Mouse (Mus musculus): ENCODE measurements around the gene Tnfrsf12a. TPM values are rescaled to one million over a fixed set of nuclear protein-coding genes. Genes with fewer than 3 reads are reported as not detected.
A peak's percentile ranks its signal among the peaks of the same experiment; 100 is the strongest.

The Tnfrsf12a gene
- polyA plus RNA-seq, 1 experiment from 2014 or later: 8.6 TPM

- Histone ChIP-seq H3K27ac (no peak within 1 kb of the TSS), H3K4me1 (peaks cover 34% of the 10 kb centered on the region), H3K4me2 (replicated peaks) (peak within 1 kb of the TSS; percentile 29)
Observed at GRCm38 (mm10) chr17:23679127-23679835, 2.0 kb upstream of the Tnfrsf12a start, which contains the start of gene Cldn6. Gene Cldn6 (plus strand): TSS chr17:23679249.

GRCm38 (mm10) chr17:23676473-23677031 lies 716 bp downstream of the Tnfrsf12a start:
- WGBS: under 1% methylated on average over 37 of the region's 37 CpGs
- H3K4me3 ChIP-seq: peak overlapping the region; percentile 49
- H3K9me3 ChIP-seq: no peaks in the 10 kb centered on the region
- H3K36me3 ChIP-seq: no peaks in the 10 kb centered on the region
- H3K27ac ChIP-seq: no peak overlapping the region
- peak overlapping the region; percentile 38 for H3K9ac ChIP-seq
- peak overlapping the region; percentile 98 for H3K4me2 ChIP-seq (replicated peaks)
- H3K27me3 ChIP-seq: peaks cover 57% of the 10 kb centered on the region
- ATAC-seq (ENCODE audit: insufficient number of reproducible peaks, insufficient read depth, low FRiP score, low TSS enrichment): no peak
- H3K4me1 ChIP-seq: peaks cover 33% of the 10 kb centered on the region

More at GRCm38 (mm10) chr17:23679127-23679835, 2.0 kb upstream of the Tnfrsf12a start, which contains the start of gene Cldn6:
- H3K9ac ChIP-seq: no peak within 1 kb of the TSS; the same call in 1 of the 2 replicates
- no peaks in the 10 kb centered on the region for H3K36me3 ChIP-seq
- WGBS: 2% methylated on average over 38 of the region's 38 CpGs
- peak within 1 kb of the TSS; percentile 27 for H3K4me3 ChIP-seq
- peaks cover 84% of the 10 kb centered on the region for H3K27me3 ChIP-seq
- no peak for ATAC-seq (ENCODE audit: insufficient number of reproducible peaks, insufficient read depth, low FRiP score, low TSS enrichment)
- H3K9me3 ChIP-seq: no peaks in the 10 kb centered on the region

- Histone ChIP-seq H3K27ac (no peak overlapping the region), H3K4me3 (peak overlapping the region; percentile 49), H3K4me1 (peaks cover 33% of the 10 kb centered on the region), H3K9me3 (no peaks in the 10 kb centered on the region), H3K4me2 (replicated peaks) (peak overlapping the region; percentile 98), H3K9ac (peak overlapping the region; percentile 38; the same call in 1 of the 2 replicates), H3K27me3 (peaks cover 49% of the 10 kb centered on the region), H3K36me3 (0 out of 2 replicates have a peak, but pooled peaks cover under 1% of the 10 kb centered on the region)
- ATAC-seq (ENCODE audit: insufficient number of reproducible peaks, insufficient read depth, low FRiP score, low TSS enrichment): no peak
- 11% methylated on average over 15 of the region's 15 CpGs for WGBS
Observed at GRCm38 (mm10) chr17:23675564-23676281, 1.5 kb downstream of the Tnfrsf12a start.

GRCm38 (mm10) chr17:23675127-23675526 lies 2.1 kb downstream of the Tnfrsf12a start:
- no peak overlapping the region for H3K4me3 ChIP-seq
- H3K4me2 ChIP-seq (replicated peaks): peak overlapping the region; percentile 98
- H3K27me3 ChIP-seq: peaks cover 43% of the 10 kb centered on the region
- H3K27ac ChIP-seq: no peak overlapping the region
- no peak overlapping the region for H3K9ac ChIP-seq
- WGBS: 36% methylated on average over 5 of the region's 5 CpGs
- peaks cover 6% of the 10 kb centered on the region; the same call in 1 of the 2 replicates for H3K36me3 ChIP-seq
- ATAC-seq (ENCODE audit: insufficient number of reproducible peaks, insufficient read depth, low FRiP score, low TSS enrichment): no peak
- H3K4me1 ChIP-seq: peaks cover 33% of the 10 kb centered on the region
- H3K9me3 ChIP-seq: no peaks in the 10 kb centered on the region

GRCm38 (mm10) chr17:23674271-23674952 lies 2.9 kb downstream of the Tnfrsf12a start:
- H3K4me1 ChIP-seq: peaks cover 33% of the 10 kb centered on the region
- peak overlapping the region; percentile 55 for H3K9ac ChIP-seq
- peaks cover 36% of the 10 kb centered on the region for H3K27me3 ChIP-seq
- H3K36me3 ChIP-seq: peaks cover 12% of the 10 kb centered on the region; the same call in 1 of the 2 replicates
- no peak overlapping the region for H3K27ac ChIP-seq
- 35% methylated on average over 9 of the region's 9 CpGs for WGBS
- peak overlapping the region; percentile 98 for H3K4me2 ChIP-seq (replicated peaks)
- no peaks in the 10 kb centered on the region for H3K9me3 ChIP-seq
- H3K4me3 ChIP-seq: peak overlapping the region; percentile 61
- ATAC-seq (ENCODE audit: insufficient number of reproducible peaks, insufficient read depth, low FRiP score, low TSS enrichment): no peak

- WGBS: under 1% methylated on average over 45 of the region's 45 CpGs
- peaks cover 20% of the 10 kb centered on the region for H3K36me3 ChIP-seq
- peak; percentile 95 for ATAC-seq (ENCODE audit: insufficient number of reproducible peaks, insufficient read depth, low FRiP score, low TSS enrichment)
- H3K4me1 ChIP-seq: peaks cover 33% of the 10 kb centered on the region
- H3K9ac ChIP-seq: peak within 1 kb of the TSS; percentile 55
- H3K9me3 ChIP-seq: no peaks in the 10 kb centered on the region
- no peak within 1 kb of the TSS for H3K27ac ChIP-seq
- peaks cover 27% of the 10 kb centered on the region for H3K27me3 ChIP-seq
- H3K4me2 ChIP-seq (replicated peaks): peak within 1 kb of the TSS; percentile 98
- H3K4me3 ChIP-seq: peak within 1 kb of the TSS; percentile 61
Observed at GRCm38 (mm10) chr17:23673424-23674073, 3.7 kb downstream of the Tnfrsf12a start, which contains the start of the genes Hcfc1r1 and Thoc6. Gene Hcfc1r1 (plus strand): TSS chr17:23673596. Gene Thoc6 (minus strand): TSS chr17:23673882.

- Histone ChIP-seq H3K9me3 (no peaks in the 10 kb centered on the region), H3K9ac (no peak overlapping the region), H3K4me3 (peak overlapping the region; percentile 61), H3K4me2 (replicated peaks) (peak overlapping the region; percentile 98), H3K27me3 (peaks cover 23% of the 10 kb centered on the region), H3K27ac (no peak overlapping the region), H3K36me3 (peaks cover 26% of the 10 kb centered on the region), H3K4me1 (peaks cover 33% of the 10 kb centered on the region)
- WGBS: 67% methylated on average over 3 of the region's 3 CpGs
- no peak for ATAC-seq (ENCODE audit: insufficient number of reproducible peaks, insufficient read depth, low FRiP score, low TSS enrichment)
Observed at GRCm38 (mm10) chr17:23672761-23673160, 4.5 kb downstream of the Tnfrsf12a start.

- ATAC-seq (ENCODE audit: insufficient number of reproducible peaks, insufficient read depth, low FRiP score, low TSS enrichment): no peak
- Histone ChIP-seq H3K4me3 (no peak overlapping the region), H3K4me2 (replicated peaks) (no peak overlapping the region), H3K4me1 (peaks cover 30% of the 10 kb centered on the region), H3K9ac (no peak overlapping the region), H3K27me3 (peaks cover 21% of the 10 kb centered on the region), H3K27ac (no peak overlapping the region), H3K36me3 (peaks cover 38% of the 10 kb centered on the region), H3K9me3 (no peaks in the 10 kb centered on the region)
- 89% methylated on average over 3 of the region's 3 CpGs for WGBS
Observed at GRCm38 (mm10) chr17:23671519-23671918, 5.7 kb downstream of the Tnfrsf12a start.

GRCm38 (mm10) chr17:23670516-23671074 lies 6.7 kb downstream of the Tnfrsf12a start:
- no peak for ATAC-seq (ENCODE audit: insufficient number of reproducible peaks, insufficient read depth, low FRiP score, low TSS enrichment)
- Histone ChIP-seq H3K9ac (no peak overlapping the region), H3K4me3 (no peak overlapping the region), H3K27ac (no peak overlapping the region), H3K4me2 (replicated peaks) (no peak overlapping the region), H3K27me3 (peaks cover 12% of the 10 kb centered on the region), H3K36me3 (peaks cover 41% of the 10 kb centered on the region), H3K9me3 (no peaks in the 10 kb centered on the region), H3K4me1 (peaks cover 21% of the 10 kb centered on the region)
- 83% methylated on average over 7 of the region's 7 CpGs for WGBS

GRCm38 (mm10) chr17:23665511-23665910 lies 11.8 kb downstream of the Tnfrsf12a start:
- ATAC-seq (ENCODE audit: insufficient number of reproducible peaks, insufficient read depth, low FRiP score, low TSS enrichment): no peak
- peaks cover 27% of the 10 kb centered on the region for H3K27me3 ChIP-seq
- H3K9ac ChIP-seq: 0 out of 2 replicates have a peak overlapping the region, but pooled peaks have one; percentile 24
- no peak overlapping the region for H3K4me2 ChIP-seq (replicated peaks)
- no peaks in the 10 kb centered on the region for H3K9me3 ChIP-seq
- WGBS: 81% methylated on average over 14 of the region's 14 CpGs
- peaks cover 5% of the 10 kb centered on the region for H3K4me1 ChIP-seq
- peaks cover 38% of the 10 kb centered on the region for H3K36me3 ChIP-seq
- H3K4me3 ChIP-seq: no peak overlapping the region
- H3K27ac ChIP-seq: no peak overlapping the region

Data from embryonic facial prominence, embryonic 12.5 days (tissue).